Mouse (Mus musculus) gastrocnemius, adult 8-10 months (tissue): ENCODE measurements around the gene Map3k11. TPM values are rescaled to one million over a fixed set of nuclear protein-coding genes. Genes with fewer than 3 reads are reported as not detected.
A peak's percentile ranks its signal among the peaks of the same experiment; 100 is the strongest.

Experiments used
- DNase-seq, 2 experiments: peaks; one replicate each; pipeline ENCODE4 v3.0.0; 2022; ENCODE audit warnings: low spot score in 2 of 2
- total RNA-seq, 4 experiments: library from RNA; stranded (reverse); gene quantifications; 2 replicates each; pipeline ENCODE4 v1.2.4; 2022

The Map3k11 gene
- total RNA-seq, 4 experiments from 2014 or later, result 7.1 to 8.7 (median 8.1) TPM

DNA sequence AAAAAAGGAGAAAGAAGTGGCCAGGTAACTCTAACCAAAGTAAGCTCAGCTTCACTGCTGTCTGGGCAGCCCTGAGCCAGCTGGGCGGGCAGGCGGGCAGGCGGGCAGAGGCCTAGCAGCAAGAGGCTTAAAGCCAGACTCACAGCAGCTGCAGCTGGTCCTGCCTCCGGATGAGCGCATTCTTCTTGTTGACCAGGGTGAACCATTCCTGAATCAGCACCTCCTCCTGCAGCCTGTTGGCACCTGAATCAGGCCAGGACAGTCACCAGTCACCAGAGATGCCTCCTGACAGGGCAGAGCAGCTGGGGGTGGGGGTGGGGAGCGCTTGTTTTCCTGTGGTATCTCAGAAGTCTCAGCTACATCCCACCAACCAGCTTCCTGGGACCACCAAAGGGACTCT is 21.5 kb downstream of the Map3k11 start:
- peak in 1 of 2 experiments; percentile 42 for DNase-seq

DNA sequence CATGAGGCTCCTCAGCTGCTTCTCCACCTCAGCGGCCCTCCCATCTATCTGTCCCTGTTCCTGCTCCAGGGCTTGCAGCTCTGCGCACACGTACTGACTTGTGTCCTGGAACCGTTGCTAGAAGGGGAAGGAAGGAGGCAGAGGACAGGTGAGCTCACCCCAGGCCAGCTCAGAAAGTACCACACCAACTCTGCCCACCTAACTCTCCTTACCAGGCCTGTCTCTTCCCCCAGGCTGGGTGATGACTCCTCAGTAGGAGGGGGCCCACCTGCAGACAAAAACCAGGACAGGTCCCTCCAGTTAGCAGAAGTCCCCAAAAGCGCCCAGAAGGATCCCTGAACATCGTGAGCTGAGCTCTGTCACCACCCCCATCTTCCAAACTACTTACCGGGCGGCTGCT is 22.0 kb downstream of the Map3k11 start:
- no peak for DNase-seq

DNA sequence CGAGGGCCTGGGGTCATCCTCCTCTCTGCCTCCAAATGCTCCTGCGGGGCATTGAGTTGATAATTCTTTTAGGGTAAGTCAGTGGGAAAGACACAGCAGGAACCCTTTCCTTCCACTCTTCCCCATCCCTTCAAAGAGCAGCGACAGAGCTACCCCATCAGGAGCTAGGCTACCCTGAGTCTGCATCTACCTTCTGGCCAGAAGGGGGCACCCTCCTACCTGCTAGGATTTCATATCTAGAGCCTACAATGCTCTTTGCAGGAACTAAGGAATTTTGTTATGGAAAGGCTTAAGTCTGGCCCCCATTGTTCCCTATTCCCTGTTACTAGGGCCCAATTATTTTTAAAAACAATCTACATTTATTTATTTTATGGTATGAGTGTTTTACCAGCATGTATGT is 22.7 kb downstream of the Map3k11 start:
- DNase-seq, result peak; percentile 65 to 69

DNA sequence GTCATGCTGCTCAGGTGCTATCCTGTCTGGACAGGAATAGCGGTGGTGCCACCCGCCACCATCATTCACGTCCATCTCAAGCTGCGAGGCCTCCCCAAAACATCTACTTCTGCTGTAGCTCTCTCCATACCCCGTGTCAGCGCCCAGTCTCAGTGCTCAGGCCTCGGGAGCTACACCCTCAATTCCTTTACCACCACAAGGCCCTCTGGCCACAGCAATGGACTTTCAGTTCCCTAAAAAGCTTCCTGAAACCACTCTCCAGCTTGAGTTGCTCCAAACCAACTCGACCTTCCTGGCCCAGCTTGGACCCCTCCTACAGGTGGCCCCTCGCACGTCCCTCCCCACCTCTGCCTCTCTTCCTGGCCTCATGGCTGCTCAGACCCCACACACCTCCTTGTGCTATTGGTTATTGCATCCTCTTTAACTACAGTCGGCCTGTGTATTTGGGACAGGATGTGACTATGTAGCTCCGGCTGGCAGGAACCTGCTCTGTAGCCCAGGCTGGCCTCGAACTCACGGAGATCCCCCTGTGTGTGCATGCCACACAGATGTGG is 23.4 kb downstream of the Map3k11 start:
- no peak for DNase-seq

DNA sequence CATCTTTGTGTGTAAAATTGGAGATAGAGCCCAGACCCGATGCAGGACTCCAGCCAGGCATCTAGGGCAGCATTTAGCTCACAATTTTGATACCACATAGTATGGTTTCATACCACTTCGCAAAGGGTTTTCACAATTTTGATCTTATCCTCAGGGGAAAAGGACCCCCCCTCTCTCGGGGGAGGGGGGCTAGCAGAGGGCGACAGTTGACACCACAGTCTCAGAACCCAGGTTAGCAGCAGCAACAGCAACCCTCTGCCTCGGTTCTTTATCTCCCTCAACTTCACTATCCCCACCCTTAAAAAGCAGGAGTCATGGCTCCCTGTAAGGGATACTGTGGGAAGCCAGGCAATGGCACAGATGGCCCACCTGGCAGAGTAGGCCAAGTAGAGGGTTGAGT is 24.7 kb downstream of the Map3k11 start:
- no peak for DNase-seq

DNA sequence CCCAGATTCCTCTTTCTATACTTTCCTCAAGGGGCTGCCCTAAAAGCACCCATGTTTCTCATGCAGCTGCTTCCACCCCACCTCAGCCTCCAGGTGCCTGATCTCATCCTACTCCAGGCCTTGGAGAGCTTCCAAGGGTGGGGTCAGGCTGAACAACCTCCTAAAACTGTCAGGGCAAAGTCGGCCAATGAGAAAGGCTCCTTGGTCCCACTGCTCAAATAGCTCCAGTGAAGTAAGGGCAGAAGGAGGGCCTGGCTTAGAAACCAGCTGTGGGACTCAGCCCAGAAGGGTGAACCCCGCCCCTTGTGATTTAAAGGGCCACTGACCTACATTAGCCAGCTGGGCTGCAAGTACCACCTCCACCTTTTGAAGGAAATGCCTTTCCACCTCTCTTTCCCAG is 25.2 kb downstream of the Map3k11 start:
- DNase-seq, result peak; percentile 77 to 84

DNA sequence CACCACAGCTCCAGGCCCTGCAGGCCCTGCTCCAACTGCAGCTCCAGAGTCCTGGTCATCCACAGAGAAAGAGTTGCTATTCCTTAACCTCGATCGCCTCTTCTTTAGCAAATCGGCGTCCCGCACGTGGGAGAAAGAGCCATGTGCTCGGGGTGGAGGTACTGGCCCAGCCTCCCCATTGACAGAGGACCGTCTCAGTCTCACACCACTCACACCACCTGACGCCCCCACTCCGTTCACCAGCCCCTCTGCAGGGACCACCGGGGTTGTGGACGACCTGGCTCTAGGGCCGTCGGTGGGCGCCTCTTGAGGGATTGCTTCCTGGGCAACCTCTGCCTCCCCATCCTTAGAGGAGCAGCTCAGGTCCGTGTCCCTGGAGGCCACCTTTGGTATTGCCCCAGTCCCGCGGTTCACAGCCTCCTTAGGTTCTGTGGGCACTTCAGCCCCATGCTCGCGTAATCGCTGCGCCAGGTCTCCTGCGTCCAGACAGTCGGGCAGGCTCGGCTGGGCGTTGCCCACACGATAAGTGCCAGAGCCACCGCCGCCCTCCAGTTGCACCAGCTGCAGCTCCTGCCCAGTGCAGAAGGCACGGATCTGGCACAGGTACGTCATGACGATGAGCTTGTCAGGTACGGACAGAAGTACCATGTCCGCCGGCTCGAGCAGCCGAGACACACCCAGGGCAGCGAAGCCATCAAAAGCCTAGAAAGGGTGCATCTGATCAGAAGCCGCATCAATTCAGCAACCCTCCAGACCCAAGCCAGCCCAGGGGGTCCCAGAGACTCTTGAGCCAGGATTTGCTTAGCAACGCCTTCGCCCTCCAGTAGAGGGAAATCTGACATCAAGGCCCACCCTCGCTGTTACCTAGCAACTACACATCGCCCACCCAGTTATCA is 27.5 kb downstream of the Map3k11 start:
- no peak for DNase-seq

DNA sequence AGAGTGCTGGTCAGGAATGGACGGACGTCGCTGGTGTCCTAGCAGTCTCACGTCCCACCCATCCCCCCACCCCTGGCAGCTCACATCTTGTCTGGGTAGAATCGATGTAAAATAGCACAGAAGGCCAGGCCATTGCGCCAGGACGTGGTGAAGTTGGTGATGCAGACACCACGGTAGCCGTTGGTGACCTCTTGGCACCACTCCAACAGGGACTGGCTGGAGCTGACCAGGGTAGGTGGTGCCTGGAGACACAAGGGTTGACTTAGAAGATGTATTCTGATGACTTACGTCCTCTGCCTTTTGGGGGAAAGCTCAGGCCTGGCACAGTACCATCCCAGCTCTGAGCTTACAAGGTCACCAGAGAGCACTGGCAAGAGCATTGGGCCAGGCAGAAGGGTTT is 28.4 kb downstream of the Map3k11 start:
- DNase-seq, result no peak

DNA sequence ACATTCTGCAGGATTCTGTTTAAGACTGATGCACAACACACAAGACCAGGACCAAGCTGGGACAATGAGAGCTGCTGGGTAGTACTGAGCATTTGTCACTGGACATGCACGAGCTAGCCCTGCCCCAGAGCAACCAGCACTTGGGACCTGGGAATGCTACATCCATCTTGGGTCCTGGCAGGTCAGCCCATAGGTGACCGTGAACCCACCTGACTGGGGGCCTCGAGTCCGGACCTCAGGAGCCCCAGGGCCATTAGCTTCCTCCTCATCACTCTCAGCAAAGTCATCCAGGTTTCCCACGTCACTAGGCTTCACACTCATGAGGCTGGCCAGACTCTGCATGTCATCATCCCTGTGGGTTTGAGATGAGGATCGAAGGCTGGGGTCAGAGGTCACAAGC is 32.7 kb downstream of the Map3k11 start:
- DNase-seq, result no peak

DNA sequence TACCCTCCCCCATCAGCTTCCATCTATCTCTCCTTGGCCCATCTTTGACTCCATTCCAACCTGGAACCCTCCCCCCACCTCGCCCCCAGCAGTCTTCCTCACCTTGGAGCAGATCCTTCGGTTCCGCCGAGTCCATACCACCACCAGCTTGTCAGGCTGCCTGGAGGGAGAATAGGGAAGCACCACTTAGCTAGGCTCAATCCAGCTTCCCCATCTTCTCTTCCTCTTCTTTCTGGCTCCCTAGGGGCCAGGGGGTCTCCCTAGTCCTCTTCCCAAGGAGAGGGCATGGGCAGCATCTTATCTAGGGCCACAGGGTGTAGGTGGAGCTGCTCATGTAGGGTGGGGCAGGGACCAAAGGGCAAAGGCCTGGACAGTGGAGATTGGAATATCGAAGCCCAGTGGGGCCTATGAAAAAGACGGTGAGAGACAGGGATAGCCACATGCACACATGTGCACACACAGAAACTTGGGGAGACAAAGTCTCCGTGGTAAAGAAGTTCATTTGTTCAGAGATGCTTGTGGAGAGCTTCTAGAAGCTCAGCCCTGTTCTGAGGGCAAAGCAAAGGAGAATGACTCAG is 34.4 kb downstream of the Map3k11 start:
- DNase-seq, result no peak

DNA sequence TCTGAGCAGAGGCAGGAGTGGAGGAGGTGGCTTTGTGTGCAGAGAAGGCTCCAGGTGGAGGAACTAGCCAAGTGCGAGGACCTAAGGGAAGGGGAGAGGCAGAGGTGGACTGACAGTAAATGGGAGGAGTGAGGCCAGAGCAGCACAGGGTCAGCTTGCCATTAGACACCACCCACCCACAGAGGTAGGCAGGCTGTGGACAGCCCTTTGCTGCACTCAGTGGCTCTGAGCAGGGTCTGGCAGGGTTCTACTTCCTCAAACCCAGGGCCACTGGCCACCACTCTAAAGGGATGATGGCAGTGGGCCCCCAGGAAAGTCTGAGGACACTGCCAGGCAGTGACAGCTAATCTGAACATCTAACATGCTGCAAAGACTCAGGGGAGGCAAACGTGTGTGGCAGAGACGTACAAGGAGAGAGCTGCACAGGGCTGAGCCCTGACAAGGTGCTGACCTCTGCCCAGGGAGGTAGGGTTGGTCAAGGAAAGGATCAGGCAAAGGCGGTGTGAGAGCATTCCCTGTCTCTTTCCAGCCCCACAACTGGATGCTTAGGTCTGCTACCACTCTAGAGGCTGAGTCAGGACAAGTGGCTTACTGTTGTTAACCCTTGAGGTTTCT is 35.5 kb downstream of the Map3k11 start:
- no peak for DNase-seq

DNA sequence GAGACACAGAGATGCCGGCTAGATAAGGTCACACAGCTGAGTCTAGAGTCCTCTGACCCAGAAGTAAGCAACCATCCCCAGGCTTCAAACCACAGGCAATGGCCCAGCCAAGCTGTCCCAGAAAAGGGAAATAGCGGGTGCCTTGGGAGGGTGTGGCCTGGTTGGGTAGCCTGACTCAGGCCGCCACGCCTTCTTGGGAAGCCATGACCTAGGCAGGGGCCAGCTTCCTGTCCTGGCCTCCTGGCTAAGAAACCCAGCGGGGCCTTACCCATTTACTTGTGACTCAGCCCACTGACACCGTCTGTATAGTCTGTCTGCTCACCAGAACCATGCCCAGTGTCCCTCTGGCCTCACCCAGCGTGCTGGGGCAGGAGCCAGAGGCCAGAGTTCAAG is 36.0 kb downstream of the Map3k11 start:
- DNase-seq, result peak; percentile 88 to 93

DNA sequence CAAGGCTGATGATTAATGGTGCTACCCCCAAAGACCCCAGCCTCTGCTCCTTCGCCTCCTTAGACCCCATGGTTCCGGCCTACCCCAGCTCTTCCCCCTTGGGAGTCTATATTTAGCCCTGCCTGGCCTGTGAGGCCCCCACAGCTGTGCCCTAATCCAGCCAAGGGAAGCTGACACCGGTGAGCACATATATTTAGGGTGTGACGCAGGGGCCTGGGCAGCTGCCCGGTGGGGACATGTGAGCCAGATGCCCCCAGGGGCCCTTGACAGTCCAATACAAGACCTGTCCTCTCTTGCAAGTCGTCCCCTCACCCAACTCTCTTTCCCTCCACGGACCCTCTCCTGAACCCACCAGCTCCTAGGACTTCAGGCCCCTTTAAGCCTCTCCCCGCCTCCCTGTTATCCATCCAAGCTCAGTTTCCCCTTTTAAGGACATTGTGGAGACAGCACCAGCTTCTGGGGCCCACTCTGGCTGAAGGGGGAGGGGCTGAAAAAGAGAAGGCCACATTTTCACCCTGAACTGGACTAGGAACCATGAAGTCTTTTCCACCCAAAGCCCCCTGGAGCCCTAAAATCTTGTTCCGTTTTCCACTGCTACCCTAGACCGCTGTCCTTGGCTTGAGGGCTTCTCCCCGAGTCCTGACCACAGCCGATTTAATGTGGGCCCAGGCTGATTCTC is 36.6 kb downstream of the Map3k11 start:
- peak; percentile 96 for DNase-seq

DNA sequence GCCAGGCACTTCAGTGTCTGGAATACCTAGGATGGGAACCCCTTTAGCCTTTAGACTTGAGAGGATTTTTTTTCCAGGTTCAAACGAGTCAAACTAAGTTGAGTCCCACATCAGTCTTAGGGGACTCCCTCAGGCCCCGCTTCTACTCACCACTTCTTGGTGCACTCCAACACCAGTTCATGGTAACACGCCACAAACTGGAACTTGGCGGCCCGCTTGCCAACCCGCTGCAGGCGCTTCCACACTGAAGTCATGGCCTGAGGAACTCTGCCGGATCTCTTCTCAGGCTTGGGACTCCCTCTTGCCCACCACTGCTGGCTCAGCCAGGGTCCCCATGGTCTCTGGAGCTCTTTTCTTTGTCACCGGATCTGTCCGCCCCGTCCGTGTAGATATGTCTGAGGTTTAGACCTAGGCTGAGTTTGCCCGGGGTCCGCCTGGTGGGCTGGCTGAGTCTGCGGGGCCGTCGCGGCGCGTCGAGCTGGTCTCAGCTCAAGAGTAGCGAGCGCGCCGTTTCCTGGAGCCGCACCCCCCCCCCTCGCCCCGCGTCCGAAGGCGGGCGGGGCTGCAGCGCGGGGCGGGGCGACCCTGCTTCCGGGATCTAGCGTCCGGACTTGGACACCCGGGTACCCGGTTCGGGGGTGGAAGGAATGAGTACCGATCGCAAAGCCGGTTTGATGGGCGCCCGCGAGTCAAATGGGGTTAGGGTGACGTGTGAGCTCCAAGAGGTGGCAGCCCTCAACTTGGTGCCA is 37.4 kb downstream of the Map3k11 start, which contains the start of gene Ehbp1l1:
Ehbp1l1 (minus strand) TSS at position 551 of the 749 bp plus-strand sequence.
- peak in 1 of 2 experiments; percentile 62 for DNase-seq

DNA sequence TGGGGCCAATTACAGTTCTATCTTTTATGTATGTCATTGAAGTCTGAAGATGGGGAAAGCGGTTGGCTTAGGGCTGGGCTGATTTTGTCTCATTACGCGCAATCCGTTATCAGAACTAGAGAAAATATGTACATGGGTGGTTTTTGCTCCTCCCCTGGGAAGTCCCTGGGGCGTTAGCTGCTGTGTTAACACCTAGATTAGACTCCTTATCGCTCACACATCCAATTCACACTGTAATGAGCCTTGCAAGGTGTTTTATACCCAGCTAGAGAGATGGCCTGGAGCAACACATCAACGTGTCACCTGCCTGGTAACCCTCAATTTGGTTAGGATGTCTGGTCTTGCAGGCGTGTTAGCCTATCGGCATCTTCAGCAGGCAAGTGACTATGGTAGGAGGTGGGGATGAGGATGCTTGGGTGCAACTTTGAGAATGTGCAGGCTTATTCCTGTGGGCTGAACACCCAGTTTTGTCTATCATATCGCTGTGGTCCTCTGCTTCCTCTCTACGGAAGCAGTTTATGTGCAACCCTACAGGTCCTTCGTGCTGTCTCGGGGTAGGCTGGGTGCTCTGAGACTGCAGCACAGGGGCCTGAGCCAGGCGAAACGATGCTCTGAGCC is 38.5 kb downstream of the Map3k11 start:
- no peak for DNase-seq

DNA sequence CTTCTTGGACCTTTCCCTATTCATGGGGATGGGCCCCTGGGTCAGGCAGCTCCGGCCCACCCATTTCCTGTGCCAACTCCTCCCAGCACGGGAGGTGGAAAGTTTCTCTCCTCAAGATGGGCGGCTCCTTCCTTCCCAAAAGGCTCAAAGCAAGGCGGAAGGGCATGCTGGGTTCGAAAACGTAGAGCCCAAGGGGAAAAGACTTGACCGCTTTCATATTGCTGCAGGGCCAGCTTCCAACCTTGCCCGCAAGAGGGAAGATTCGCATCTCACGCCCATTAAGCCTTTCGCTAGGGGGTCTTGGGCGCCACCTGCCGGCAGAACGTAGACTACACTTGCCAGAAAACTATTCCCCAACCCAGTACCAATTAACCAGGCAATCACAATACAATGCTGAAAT is 39.2 kb downstream of the Map3k11 start:
- DNase-seq, result peak; percentile 80 to 84

DNA sequence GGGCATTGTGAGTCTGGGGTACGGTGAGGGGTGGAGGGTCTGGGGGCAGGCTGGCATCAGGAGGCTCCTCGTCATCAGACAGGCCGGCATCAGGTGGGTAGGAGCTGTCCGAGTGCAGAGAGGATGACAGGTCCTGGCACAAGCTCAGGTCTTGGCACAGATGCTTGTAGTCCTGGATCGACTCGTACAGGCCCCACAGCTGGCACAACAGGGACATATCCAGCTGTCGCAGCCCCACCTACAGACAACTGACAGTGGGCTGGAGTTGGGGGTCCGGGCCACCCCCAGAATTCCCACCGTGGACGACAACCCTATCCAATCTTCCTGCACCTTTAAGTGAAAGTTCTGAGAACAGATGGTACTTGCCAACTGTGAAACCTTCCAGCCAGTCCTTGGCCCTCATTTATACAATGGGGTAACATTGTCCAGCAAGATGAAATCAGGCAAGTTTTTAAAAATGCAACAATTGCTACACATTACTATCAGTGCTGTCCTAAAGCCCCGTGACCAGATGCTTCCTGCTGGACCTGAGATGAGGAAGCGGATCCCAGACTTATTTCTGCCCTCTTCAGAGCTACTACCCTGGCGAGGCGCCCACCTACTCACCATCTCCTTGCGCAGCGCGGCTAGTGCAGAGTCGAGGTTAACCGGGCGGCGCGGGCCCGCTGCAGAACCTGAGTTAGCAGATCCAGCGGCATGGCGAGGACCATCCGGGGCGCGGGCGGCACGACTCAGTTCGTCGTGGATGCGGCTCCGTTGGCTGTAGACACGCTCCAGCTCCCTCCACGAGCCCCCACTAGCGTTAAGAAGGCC is 40.3 kb downstream of the Map3k11 start:
- DNase-seq, result peak in 1 of 2 experiments; percentile 69

DNA sequence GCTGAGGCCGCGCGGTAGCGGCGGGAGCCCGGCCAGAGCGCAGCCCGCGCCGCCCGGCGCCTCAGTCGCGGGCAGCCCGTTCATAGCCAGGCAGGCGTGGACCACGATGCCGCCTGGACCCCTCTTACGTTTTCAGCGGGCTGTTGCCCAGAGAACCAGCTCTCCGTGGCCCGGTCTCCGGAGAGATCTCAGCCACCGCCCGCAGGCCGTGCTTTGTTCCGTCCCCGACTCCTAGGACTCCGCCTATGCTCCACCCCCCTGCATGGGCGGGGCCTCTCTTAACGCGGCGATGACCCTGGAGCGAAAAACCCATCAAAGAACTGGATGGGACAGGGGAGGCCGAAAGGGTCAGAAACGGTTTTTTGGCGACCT is 40.9 kb downstream of the Map3k11 start, which contains the start of gene Fam89b:
Fam89b (minus strand) TSS at position 210 of the 372 bp plus-strand sequence.
- peak; percentile 83 to 86 for DNase-seq
